Mouse (Mus musculus) C2C12 (cell line): ENCODE results near the gene Ptpre. TPM values are rescaled to one million over a fixed set of nuclear protein-coding genes. Genes with fewer than 3 reads are reported as not detected.

Source experiments
- H3K27me3 ChIP-seq: one replicate; pipeline ENCODE4 v1.6.1; 2011; ENCODE audit not compliant: control insufficient read depth, insufficient read depth, insufficient read length
- H3K36me3 ChIP-seq: one replicate; pipeline ENCODE4 v1.6.1; 2011; ENCODE audit not compliant: control insufficient read depth, insufficient read depth
- H3K4me3 ChIP-seq: one replicate; pipeline ENCODE4 v1.5.1; 2011; ENCODE audit warnings: mild to moderate bottlenecking, control low read depth; ENCODE audit not compliant: poor library complexity, insufficient read depth, severe bottlenecking
- H3K79me2 ChIP-seq: one replicate; pipeline ENCODE4 v1.6.1; 2011; ENCODE audit not compliant: control insufficient read depth, insufficient read depth
- H3K79me3 ChIP-seq: one replicate; pipeline ENCODE4 v1.6.1; 2011; ENCODE audit warnings: low read depth, control low read depth
- H3ac ChIP-seq: one replicate; pipeline ENCODE3; 2011; ENCODE audit warnings: low read depth; ENCODE audit not compliant: control insufficient read depth, insufficient read length
- CEBPB ChIP-seq: IDR thresholded peaks from one replicate; pipeline ENCODE4 v1.6.1; 2011; ENCODE audit warnings: low read depth, mild to moderate bottlenecking, control low read depth, moderate library complexity
- CTCF ChIP-seq: IDR thresholded peaks from one replicate; pipeline ENCODE4 v1.5.1; 2011; ENCODE audit not compliant: control insufficient read depth, insufficient read depth, insufficient read length
- FOSL1 ChIP-seq: IDR thresholded peaks from one replicate; pipeline ENCODE4 v1.8.0; 2011; ENCODE audit warnings: mild to moderate bottlenecking, low read length; ENCODE audit not compliant: poor library complexity, insufficient read depth, severe bottlenecking
- MAX ChIP-seq: IDR thresholded peaks from one replicate; pipeline ENCODE4 v1.6.1; 2011; ENCODE audit warnings: mild to moderate bottlenecking, control low read depth
- MYOD1 ChIP-seq: IDR thresholded peaks from one replicate; pipeline ENCODE4 v1.6.1; 2011; ENCODE audit warnings: low read depth; ENCODE audit not compliant: control insufficient read depth, insufficient read length
- MYOG ChIP-seq: IDR thresholded peaks from one replicate; pipeline ENCODE4 v1.6.1; 2011; ENCODE audit not compliant: control insufficient read depth, insufficient read length; ENCODE audit errors: extremely low read depth
- USF1 ChIP-seq: IDR thresholded peaks from one replicate; pipeline ENCODE4 v1.6.1; 2011; ENCODE audit warnings: low read depth, mild to moderate bottlenecking, control low read depth, moderate library complexity
- polyA plus RNA-seq: library from polyadenylated mRNA; unstranded; fragments of >200 nt; fragmentation: generic; extraction: Trizol; gene quantifications from one replicate; pipeline ENCODE4 v1.2.1, GENCODE M21; 2012; ENCODE audit warnings: missing spikeins

Gene Ptpre
- polyA plus RNA-seq, 1 experiment: 1.5 TPM

DNA sequence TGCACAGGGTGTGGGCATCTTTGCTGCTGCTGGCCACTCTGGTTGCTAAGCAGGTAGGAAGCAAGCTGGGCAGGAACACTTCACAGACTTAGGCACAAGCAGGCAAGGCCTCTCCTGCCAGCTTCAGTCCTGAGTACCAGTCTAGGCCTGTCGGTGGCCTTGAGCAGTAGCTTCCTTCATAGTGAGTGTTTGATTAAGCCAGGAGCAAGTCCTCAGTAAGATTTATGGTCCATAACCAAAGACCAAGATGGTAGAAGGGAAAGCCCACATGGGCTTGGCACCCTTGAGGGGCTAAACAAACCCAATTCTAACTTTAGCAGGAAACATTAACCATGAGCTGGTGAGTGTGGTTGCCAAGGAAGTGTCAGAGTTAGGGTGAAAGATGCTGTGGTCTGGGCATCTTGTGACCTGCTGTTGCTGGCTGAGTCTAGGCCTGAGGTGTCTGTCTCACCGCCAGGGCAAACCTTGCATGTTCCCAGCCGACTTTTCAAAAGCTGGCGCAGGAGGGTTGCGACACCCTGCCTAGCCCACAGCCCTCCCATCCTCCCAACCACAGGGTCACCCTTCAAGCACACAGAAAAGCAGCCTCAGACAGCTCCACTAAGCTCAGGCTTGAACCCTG is 122.1 kb downstream of the Ptpre start:
- no peaks in the 10 kb centered on the region for H3K79me2 ChIP-seq
- no peak overlapping the region for H3K4me3 ChIP-seq
- H3K79me3 ChIP-seq: no peaks in the 10 kb centered on the region
- no peaks in the 10 kb centered on the region for H3K27me3 ChIP-seq
- peaks cover 3% of the 10 kb centered on the region for H3K36me3 ChIP-seq
- H3ac ChIP-seq: no peak overlapping the region
- no peak for TF ChIP-seq USF1
- peak; percentile 50 for TF ChIP-seq CEBPB

DNA sequence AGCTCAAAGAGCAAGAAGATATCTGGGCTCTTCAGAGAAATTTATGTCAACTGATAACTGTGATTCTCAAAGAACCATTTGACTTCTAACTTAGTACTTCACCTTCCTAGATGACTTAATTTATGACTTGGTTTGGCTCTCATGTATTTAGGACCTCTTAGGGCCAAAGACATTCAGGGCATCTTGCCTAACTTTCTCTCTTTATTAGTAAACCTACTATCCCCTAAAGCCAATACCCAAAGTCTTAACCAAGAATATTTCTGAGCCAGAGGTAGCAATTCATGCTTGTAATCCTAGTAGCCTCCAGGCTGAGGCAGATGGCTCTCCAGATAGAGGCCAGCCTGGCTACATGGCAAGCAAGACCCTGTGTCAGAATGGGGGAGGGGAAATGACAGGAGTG is 123.0 kb downstream of the Ptpre start:
- H3K4me3 ChIP-seq: no peak overlapping the region
- no peaks in the 10 kb centered on the region for H3K79me2 ChIP-seq
- no peaks in the 10 kb centered on the region for H3K27me3 ChIP-seq
- no peaks in the 10 kb centered on the region for H3K79me3 ChIP-seq
- H3ac ChIP-seq: no peak overlapping the region
- H3K36me3 ChIP-seq: peaks cover 3% of the 10 kb centered on the region
- TF ChIP-seq CEBPB (no peak), MAX (no peak), MYOG (no peak), FOSL1 (no peak), CTCF (no peak), USF1 (no peak), MYOD1 (no peak)

GRCm38 (mm10) chr7:135664211-135664610 is 126.9 kb downstream of the Ptpre start:
- Histone ChIP-seq H3K79me2 (no peaks in the 10 kb centered on the region), H3K4me3 (no peak overlapping the region), H3ac (no peak overlapping the region), H3K79me3 (no peaks in the 10 kb centered on the region), H3K27me3 (no peaks in the 10 kb centered on the region), H3K36me3 (peaks cover 3% of the 10 kb centered on the region)
- TF ChIP-seq USF1 (no peak), MYOG (no peak), MAX (no peak), FOSL1 (no peak), CTCF (no peak), CEBPB (no peak), MYOD1 (no peak)

DNA sequence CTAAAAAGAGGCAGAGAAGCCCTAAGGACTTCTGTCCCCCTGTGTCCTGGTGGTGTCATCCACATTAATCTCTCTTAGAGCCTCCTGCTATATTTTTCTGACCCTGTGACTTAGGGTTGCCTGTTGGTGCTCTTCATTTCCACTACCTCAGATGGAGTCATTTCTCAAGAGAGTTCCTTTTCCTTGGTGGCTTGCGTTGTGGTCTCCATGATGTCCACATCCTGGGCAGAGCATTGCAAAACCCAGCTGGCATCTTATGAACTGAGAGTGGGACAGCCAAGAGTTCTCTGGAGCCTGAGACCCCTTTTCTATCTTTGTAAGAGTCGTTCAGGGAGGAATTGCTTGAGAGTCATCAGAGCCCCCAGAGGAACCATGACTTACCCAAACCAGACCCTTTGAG is 129.0 kb downstream of the Ptpre start:
- no peak overlapping the region for H3K4me3 ChIP-seq
- H3K79me2 ChIP-seq: no peaks in the 10 kb centered on the region
- peaks cover 3% of the 10 kb centered on the region for H3K36me3 ChIP-seq
- H3K79me3 ChIP-seq: no peaks in the 10 kb centered on the region
- H3K27me3 ChIP-seq: no peaks in the 10 kb centered on the region
- TF ChIP-seq USF1 (no peak), MYOD1 (no peak), FOSL1 (no peak)
- no peak overlapping the region for H3ac ChIP-seq

- Histone ChIP-seq H3K79me2 (no peaks in the 10 kb centered on the region), H3K79me3 (no peaks in the 10 kb centered on the region), H3K27me3 (no peaks in the 10 kb centered on the region), H3K4me3 (no peak overlapping the region), H3ac (no peak overlapping the region), H3K36me3 (no peaks in the 10 kb centered on the region)
- peak; percentile 32 for TF ChIP-seq CTCF
- TF ChIP-seq MYOG: no peak
These were observed 131.8 kb downstream of the Ptpre start for GRCm38 (mm10) chr7:135668852-135669739.

DNA sequence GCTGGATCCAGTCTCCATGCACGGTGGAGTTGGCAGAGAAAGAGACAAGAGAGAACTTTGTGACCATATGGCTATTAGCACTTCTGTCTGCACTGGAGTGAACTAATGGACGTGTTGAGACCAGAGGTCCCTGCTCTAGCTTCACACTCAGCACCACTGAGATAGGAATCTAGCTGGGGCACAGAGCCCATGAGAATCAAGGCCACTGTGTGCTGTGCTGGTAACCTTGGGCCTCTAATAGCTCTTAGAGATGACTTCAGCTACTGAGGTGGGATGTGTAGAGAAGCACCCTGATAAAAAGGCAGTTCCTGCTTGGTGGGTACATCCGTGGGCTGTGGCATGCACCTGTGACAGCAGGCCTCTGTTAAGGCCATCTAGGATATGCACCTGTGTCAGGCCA is 136.3 kb downstream of the Ptpre start:
- no peaks in the 10 kb centered on the region for H3K79me3 ChIP-seq
- no peaks in the 10 kb centered on the region for H3K79me2 ChIP-seq
- H3K27me3 ChIP-seq: no peaks in the 10 kb centered on the region
- no peak overlapping the region for H3K4me3 ChIP-seq
- TF ChIP-seq CEBPB (no peak), USF1 (no peak), MYOD1 (no peak), MAX (no peak), MYOG (no peak), FOSL1 (no peak), CTCF (no peak)
- no peak overlapping the region for H3ac ChIP-seq
- H3K36me3 ChIP-seq: no peaks in the 10 kb centered on the region
